Mouse (Mus musculus) intestine, postnatal 0 days (tissue): Measurements from ENCODE around the gene Kctd11. TPM values are rescaled to one million over a fixed set of nuclear protein-coding genes. Genes with fewer than 3 reads are reported as not detected.

Experiments used
- ATAC-seq: fragments of 200-750 bp; cut with Nextera tagmentation; 2 replicates; pipeline ENCODE4 v1.8.0; 2017; ENCODE audit warnings: mild to moderate bottlenecking, moderate TSS enrichment, moderate library complexity
- H3K27ac ChIP-seq: fragments of 300-500 bp; sonication (generic); 2 replicates; pipeline ENCODE4 v1.5.1; 2014; ENCODE audit warnings: mild to moderate bottlenecking, low read depth, low read length, moderate library complexity
- H3K27me3 ChIP-seq: fragments of 300-500 bp; sonication (generic); replicated peaks from 2 replicates; pipeline ENCODE4 v1.6.1; 2014; ENCODE audit warnings: low read length, mixed read lengths; ENCODE audit not compliant: control insufficient read depth, insufficient read depth
- H3K36me3 ChIP-seq: fragments of 300-500 bp; sonication (generic); 2 replicates; pipeline ENCODE4 v1.6.1; 2014; ENCODE audit warnings: mild to moderate bottlenecking, moderate library complexity; ENCODE audit not compliant: control insufficient read depth, insufficient read depth
- H3K4me1 ChIP-seq: fragments of 300-500 bp; sonication (generic); replicated peaks from 2 replicates; pipeline ENCODE4 v1.6.1; 2014; ENCODE audit warnings: antibody characterized with exemption, low read length, mixed read lengths; ENCODE audit not compliant: control insufficient read depth, insufficient read depth
- H3K4me2 ChIP-seq: fragments of 300-500 bp; sonication (generic); replicated peaks from 2 replicates; pipeline ENCODE4 v1.6.1; 2014; ENCODE audit warnings: low read depth, mild to moderate bottlenecking, moderate library complexity
- H3K4me3 ChIP-seq: fragments of 300-500 bp; sonication (generic); 2 replicates; pipeline ENCODE4 v1.5.1; 2014; ENCODE audit warnings: low read depth, low read length
- H3K9ac ChIP-seq: fragments of 300-500 bp; sonication (generic); 2 replicates; pipeline ENCODE4 v1.6.1; 2014; ENCODE audit warnings: mild to moderate bottlenecking, low read depth, low read length
- H3K9me3 ChIP-seq: fragments of 300-500 bp; sonication (generic); 2 replicates; pipeline ENCODE4 v1.6.1; 2016; ENCODE audit warnings: mixed run types; ENCODE audit not compliant: control insufficient read depth
- CTCF ChIP-seq: sonication (generic); IDR thresholded peaks from 2 replicates; pipeline ENCODE4 v1.5.1; 2016; ENCODE audit warnings: low read depth, mild to moderate bottlenecking, control low read depth, antibody characterized with exemption, moderate library complexity
- WGBS: fragments of 180-500 bp; shearing (Covaris S2); extraction: QIAGEN DNeasy Blood & Tissue Kit; methylation state at CpG from one replicate; pipeline ENCODE4 v1.1.7; 2014; 5-methylcytosine and 5-hydroxymethylcytosine counted together
- microRNA-seq: library from miRNA; unstranded; fragments of <30 nt; microRNA quantifications from one replicate; pipeline ENCODE4, GENCODE M21; 2016
- polyA plus RNA-seq: library from polyadenylated mRNA; unstranded; fragments of >200 nt; fragmentation: Nextera tagmentation; extraction: Ambion mirVana; gene quantifications from 2 replicates; pipeline ENCODE4 v1.2.1, GENCODE M21; 2015

The Kctd11 gene
- polyA plus RNA-seq, 1 experiment from 2014 or later, result 4.0 TPM

- no peak for ATAC-seq
- TF ChIP-seq CTCF, result no peak
- Histone ChIP-seq H3K4me3 (no peak overlapping the region), H3K27me3 (0 out of 2 replicates have a peak, but pooled peaks cover under 1% of the 10 kb centered on the region), H3K4me2 (no peak overlapping the region), H3K4me1 (no peaks in the 10 kb centered on the region), H3K36me3 (peaks cover 20% of the 10 kb centered on the region; the same call in 1 of the 2 replicates), H3K9ac (no peak overlapping the region), H3K9me3 (no peaks in the 10 kb centered on the region), H3K27ac (no peak overlapping the region)
- 55% methylated on average over 5 of the region's 5 CpGs for WGBS
These were observed 52.4 kb downstream of the Kctd11 start for GRCm38 (mm10) chr11:69828832-69829231.

Small RNA genes within 50 kb of the gene (microRNA-seq; reads per million reads assigned to microRNA genes)
- gene Mir6924, result not detected

Other genes with a start within 250 kb of the Kctd11 start
- gene Fxr2, start 248.4 kb downstream of the Kctd11 start, polyA plus RNA-seq, result 9.8 and 10.8 TPM in 2 replicates
- gene Sox15, start 226.1 kb downstream of the Kctd11 start, polyA plus RNA-seq, result not detected in 2 replicates
- gene Mpdu1, start 218.8 kb downstream of the Kctd11 start, polyA plus RNA-seq, result 95.7 and 96.6 TPM in 2 replicates
- 20.9 and 21.0 TPM in 2 replicates for gene Cd68, start 215.3 kb downstream of the Kctd11 start, polyA plus RNA-seq
- 279 and 291 TPM in 2 replicates for gene Eif4a1, start 209.0 kb downstream of the Kctd11 start, polyA plus RNA-seq
- gene Senp3, start 199.3 kb downstream of the Kctd11 start, polyA plus RNA-seq, result 26.7 and 27.6 TPM in 2 replicates
- 1.6 and 1.8 TPM in 2 replicates for gene Tnfsf13, start 195.6 kb downstream of the Kctd11 start, polyA plus RNA-seq
- 6.6 and 7.2 TPM in 2 replicates for gene Tnfsf12, start 185.6 kb downstream of the Kctd11 start, polyA plus RNA-seq
- gene Tnfsfm13, start 185.3 kb downstream of the Kctd11 start, polyA plus RNA-seq, result 4.1 and 4.8 TPM in 2 replicates
- 13.3 and 14.0 TPM in 2 replicates for gene Polr2a, start 122.8 kb downstream of the Kctd11 start, polyA plus RNA-seq
- 0.09 and 0.12 TPM in 2 replicates for gene Slc35g3, start 119.4 kb downstream of the Kctd11 start, polyA plus RNA-seq
- 2.1 and 2.4 TPM in 2 replicates for gene Zbtb4, start 115.5 kb downstream of the Kctd11 start, polyA plus RNA-seq
- 2.4 and 2.8 TPM in 2 replicates for gene Chrnb1, start 85.5 kb downstream of the Kctd11 start, polyA plus RNA-seq
- 0.18 and 0.38 TPM in 2 replicates for gene Fgf11, start 79.5 kb downstream of the Kctd11 start, polyA plus RNA-seq
- gene Tmem102, start 75.8 kb downstream of the Kctd11 start, polyA plus RNA-seq, result 58.0 and 59.4 TPM in 2 replicates
- not detected in 2 replicates for gene Gm39566, start 66.1 kb downstream of the Kctd11 start, polyA plus RNA-seq
- 0.07 TPM in 1 of 2 replicates, not detected in the other for gene Spem2, start 62.9 kb downstream of the Kctd11 start, polyA plus RNA-seq
- gene Spem1, start 59.2 kb downstream of the Kctd11 start, polyA plus RNA-seq, result not detected in 2 replicates
- 1.8 and 2.2 TPM in 2 replicates for gene Nlgn2, start 43.6 kb downstream of the Kctd11 start, polyA plus RNA-seq
- 584 and 590 TPM in 2 replicates for gene Tmem256, start 42.9 kb downstream of the Kctd11 start, polyA plus RNA-seq
- 42.0 and 44.8 TPM in 2 replicates for gene Plscr3, start 35.0 kb downstream of the Kctd11 start, polyA plus RNA-seq
- 11.7 and 12.8 TPM in 2 replicates for gene Tnk1, start 22.7 kb downstream of the Kctd11 start, polyA plus RNA-seq
- gene Tmem95, start 3.4 kb downstream of the Kctd11 start, polyA plus RNA-seq, result not detected in 2 replicates
- gene Acap1, start 14.1 kb upstream of the Kctd11 start, polyA plus RNA-seq, result 1.1 TPM in 2 replicates
- gene 2810408A11Rik, start 19.6 kb upstream of the Kctd11 start, polyA plus RNA-seq, result 3.5 and 3.8 TPM in 2 replicates
- gene Neurl4, start 19.7 kb upstream of the Kctd11 start, polyA plus RNA-seq, result 9.7 and 10.3 TPM in 2 replicates
- 40.4 and 42.3 TPM in 2 replicates for gene Gps2, start 32.5 kb upstream of the Kctd11 start, polyA plus RNA-seq
- 716 and 774 TPM in 2 replicates for gene Eif5a, start 40.6 kb upstream of the Kctd11 start, polyA plus RNA-seq
- gene Ybx2, start 54.4 kb upstream of the Kctd11 start, polyA plus RNA-seq, result 0.42 and 0.43 TPM in 2 replicates
- 18.3 and 18.7 TPM in 2 replicates for gene Slc2a4, start 66.8 kb upstream of the Kctd11 start, polyA plus RNA-seq
- gene Cldn7, start 83.4 kb upstream of the Kctd11 start, polyA plus RNA-seq, result 1,243 and 1,341 TPM in 2 replicates
- 23.2 and 24.1 TPM in 2 replicates for gene Ctdnep1, start 99.8 kb upstream of the Kctd11 start, polyA plus RNA-seq
- gene Elp5, start 101.1 kb upstream of the Kctd11 start, polyA plus RNA-seq, result 56.8 and 57.7 TPM in 2 replicates
- 1,065 and 1,136 TPM in 2 replicates for gene Gabarap, start 109.7 kb upstream of the Kctd11 start, polyA plus RNA-seq
- 32.6 and 37.7 TPM in 2 replicates for gene Phf23, start 114.4 kb upstream of the Kctd11 start, polyA plus RNA-seq
- 9.1 TPM in 2 replicates for gene Dvl2, start 119.2 kb upstream of the Kctd11 start, polyA plus RNA-seq
- gene Acadvl, start 134.0 kb upstream of the Kctd11 start, polyA plus RNA-seq, result 203 and 215 TPM in 2 replicates
- gene Dlg4, start 135.5 kb upstream of the Kctd11 start, polyA plus RNA-seq, result 1.4 and 1.8 TPM in 2 replicates
- not detected in 2 replicates for gene Asgr1, start 172.7 kb upstream of the Kctd11 start, polyA plus RNA-seq
- gene Asgr2, start 211.2 kb upstream of the Kctd11 start, polyA plus RNA-seq, result 0.10 and 0.18 TPM in 2 replicates
- gene Mgl2, start 248.9 kb upstream of the Kctd11 start, polyA plus RNA-seq, result 0.50 and 0.81 TPM in 2 replicates